Mouse (Mus musculus) small intestine, adult 2 months (tissue): ENCODE measurements around the gene Sidt1. TPM values are rescaled to one million over a fixed set of nuclear protein-coding genes. Genes with fewer than 3 reads are reported as not detected.

ENCODE experiments used
- H3K27ac ChIP-seq: fragments of 200-500 bp; 2 replicates; pipeline ENCODE4 v1.5.1; 2012; ENCODE audit warnings: low read depth, low read length, control low read depth, inconsistent platforms; ENCODE audit not compliant: insufficient read depth
- H3K27me3 ChIP-seq: fragments of 200-500 bp; 2 replicates; pipeline ENCODE4 v1.6.1; 2012; ENCODE audit warnings: mild to moderate bottlenecking, moderate library complexity, low read length, inconsistent platforms; ENCODE audit not compliant: control insufficient read depth, insufficient read depth
- H3K36me3 ChIP-seq: fragments of 200-500 bp; 2 replicates; pipeline ENCODE4 v1.6.1; 2012; ENCODE audit warnings: mild to moderate bottlenecking, low read length, control low read depth, inconsistent platforms; ENCODE audit not compliant: control insufficient read depth, insufficient read depth
- H3K4me1 ChIP-seq: fragments of 200-500 bp; 2 replicates; pipeline ENCODE4 v1.6.1; 2012; ENCODE audit warnings: low read length, inconsistent platforms, mixed read lengths; ENCODE audit not compliant: control insufficient read depth, insufficient read depth, insufficient read length
- H3K4me3 ChIP-seq: fragments of 200-500 bp; 2 replicates; pipeline ENCODE4 v1.5.1; 2012; ENCODE audit warnings: low read depth, mild to moderate bottlenecking, control low read depth, inconsistent platforms, low read length, moderate library complexity
- CTCF ChIP-seq: fragments of 200-500 bp; IDR thresholded peaks from 2 replicates; pipeline ENCODE4 v1.5.1; 2012; ENCODE audit warnings: low read depth, mild to moderate bottlenecking, control low read depth, inconsistent platforms, low read length, moderate library complexity, mixed read lengths; ENCODE audit not compliant: insufficient replicate concordance, insufficient read length; ENCODE audit errors: extremely low read depth
- POLR2A ChIP-seq: fragments of 200-500 bp; IDR thresholded peaks from 2 replicates; pipeline ENCODE4 v1.6.1; 2012; ENCODE audit warnings: low read depth, mild to moderate bottlenecking, control low read depth, inconsistent platforms, low read length, moderate library complexity
- WGBS: fragments of 180-500 bp; shearing (Covaris S2); methylation state at CpG from one replicate; pipeline ENCODE4 v1.1.7; 2018; 5-methylcytosine and 5-hydroxymethylcytosine counted together
- polyA plus RNA-seq: library from polyadenylated mRNA; depleted of rRNA; stranded (reverse); fragments of >200 nt; gene quantifications from 2 replicates; pipeline ENCODE4 v1.2.3, GENCODE M21; 2012

Sidt1 gene
- polyA plus RNA-seq, 1 experiment = 3.8 TPM

DNA sequence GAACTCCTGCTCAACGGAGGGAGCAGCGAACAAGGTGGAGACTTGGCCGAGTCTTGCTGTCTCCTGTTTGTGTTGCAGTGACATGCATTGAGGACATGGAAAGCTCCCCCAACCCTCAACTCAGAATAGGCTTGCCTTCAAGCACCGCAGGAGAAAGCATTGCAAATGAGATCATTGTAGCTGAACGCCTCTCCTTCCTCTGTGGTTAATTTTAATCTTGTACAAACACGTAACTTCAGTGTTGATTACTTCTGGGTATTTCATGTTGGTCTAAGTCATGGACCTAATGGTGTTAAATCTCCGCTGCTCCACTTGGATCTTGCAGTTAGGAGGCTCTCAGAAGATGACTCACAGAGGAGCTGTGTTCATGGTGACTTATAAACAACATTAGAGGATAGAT, 120.3 kb downstream of the Sidt1 start:
- no peak for TF ChIP-seq POLR2A
- no peak for TF ChIP-seq CTCF
- Histone ChIP-seq H3K27me3 (no peaks in the 10 kb centered on the region), H3K36me3 (peaks cover 57% of the 10 kb centered on the region), H3K27ac (no peak overlapping the region), H3K4me1 (no peaks in the 10 kb centered on the region), H3K4me3 (no peak overlapping the region)
- WGBS = 91% methylated on average over 7 of the region's 7 CpGs

DNA sequence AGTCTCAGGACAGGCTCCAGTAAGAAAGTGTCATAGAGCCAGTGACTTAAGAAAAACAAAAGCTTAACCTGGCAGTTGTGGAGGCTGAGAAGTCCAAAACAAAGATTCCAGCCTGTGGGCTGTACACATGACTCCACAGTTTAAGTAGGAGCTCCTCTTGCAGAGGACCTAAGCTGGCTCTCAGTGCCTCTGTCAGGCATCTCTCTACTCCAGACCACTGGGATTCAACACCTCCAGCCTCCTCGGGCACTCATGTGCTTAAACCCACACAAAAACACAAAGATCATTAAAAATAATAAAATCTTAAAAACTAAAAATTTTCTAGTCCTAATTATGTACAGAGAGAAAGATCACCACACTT, 122.0 kb downstream of the Sidt1 start:
- Histone ChIP-seq H3K4me3 (no peak overlapping the region), H3K27ac (no peak overlapping the region), H3K36me3 (peaks cover 58% of the 10 kb centered on the region), H3K4me1 (no peaks in the 10 kb centered on the region), H3K27me3 (no peaks in the 10 kb centered on the region)
- TF ChIP-seq POLR2A (no peak), CTCF (no peak)
- 90% methylated on average over 1 of the region's 1 CpGs for WGBS

DNA sequence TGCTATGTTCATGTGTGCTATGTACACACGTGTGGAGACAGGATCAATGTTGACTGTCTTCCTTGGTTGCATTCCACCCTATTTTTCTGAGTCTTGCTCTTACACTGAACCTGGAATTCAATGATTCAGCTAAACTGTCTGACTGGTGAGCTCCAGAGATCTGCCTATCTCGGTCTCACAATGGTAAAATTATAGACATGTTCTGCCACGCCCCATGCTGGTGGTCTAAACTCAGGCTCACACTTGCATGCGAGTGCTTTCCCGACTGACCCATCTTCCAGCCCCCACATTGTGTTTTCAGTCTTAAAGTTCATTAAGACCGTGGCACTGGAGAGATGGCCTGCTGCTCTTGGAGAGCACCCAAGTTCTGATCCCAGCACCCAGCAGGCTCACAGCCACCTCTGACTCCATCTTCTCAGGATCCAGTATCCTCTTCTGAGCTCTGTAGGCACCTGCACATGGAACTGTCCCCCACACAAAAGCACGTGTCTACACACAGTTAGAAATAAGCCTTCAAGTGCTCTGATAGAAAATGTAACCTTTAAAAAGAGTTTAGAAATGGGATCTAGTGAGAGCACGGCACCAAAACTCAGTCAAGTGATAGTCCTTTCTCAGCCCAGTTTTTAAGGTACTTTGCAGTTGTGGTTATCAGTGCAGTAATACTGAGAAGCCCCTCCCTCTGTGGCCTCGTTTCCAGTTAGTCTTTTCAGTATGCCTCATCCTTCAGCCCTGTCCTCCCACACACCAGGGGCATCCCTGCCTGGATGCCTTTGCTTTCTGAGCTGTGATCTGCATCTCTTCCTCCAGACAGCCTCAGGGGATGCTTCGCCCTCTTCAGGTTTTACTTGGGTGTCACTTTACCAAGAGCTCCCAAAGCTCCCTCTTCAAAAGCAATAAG, 122.6 kb downstream of the Sidt1 start:
- Histone ChIP-seq H3K4me3 (no peak overlapping the region), H3K27ac (no peak overlapping the region), H3K27me3 (no peaks in the 10 kb centered on the region), H3K4me1 (no peaks in the 10 kb centered on the region), H3K36me3 (peaks cover 57% of the 10 kb centered on the region)
- TF ChIP-seq POLR2A = no peak
- WGBS = 84% methylated on average over 10 of the region's 10 CpGs

DNA sequence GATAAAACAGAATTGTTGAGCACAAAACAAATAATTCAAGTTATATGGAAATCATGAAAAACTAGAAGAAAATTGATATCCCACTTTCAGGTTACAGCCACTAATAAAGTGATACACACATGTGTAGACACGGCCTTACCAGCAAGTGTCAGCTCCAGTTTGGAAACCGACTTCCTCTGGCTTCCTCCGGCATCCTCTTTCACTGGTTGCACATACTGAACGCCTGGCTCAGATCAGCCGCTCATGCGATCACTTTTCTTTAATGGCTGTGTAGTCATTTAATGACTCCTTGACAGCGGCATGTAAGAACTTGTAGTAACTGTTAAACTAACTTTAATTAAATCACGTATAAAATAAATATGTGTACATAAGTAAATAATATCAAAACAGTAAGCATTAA, 127.0 kb downstream of the Sidt1 start:
- Histone ChIP-seq H3K27me3 (no peaks in the 10 kb centered on the region), H3K27ac (no peak overlapping the region), H3K4me1 (0 out of 2 replicates have a peak, but pooled peaks cover 2% of the 10 kb centered on the region), H3K4me3 (no peak overlapping the region), H3K36me3 (peaks cover 53% of the 10 kb centered on the region)
- WGBS = 93% methylated on average over 8 of the region's 8 CpGs
- TF ChIP-seq POLR2A (no peak), CTCF (no peak)

DNA sequence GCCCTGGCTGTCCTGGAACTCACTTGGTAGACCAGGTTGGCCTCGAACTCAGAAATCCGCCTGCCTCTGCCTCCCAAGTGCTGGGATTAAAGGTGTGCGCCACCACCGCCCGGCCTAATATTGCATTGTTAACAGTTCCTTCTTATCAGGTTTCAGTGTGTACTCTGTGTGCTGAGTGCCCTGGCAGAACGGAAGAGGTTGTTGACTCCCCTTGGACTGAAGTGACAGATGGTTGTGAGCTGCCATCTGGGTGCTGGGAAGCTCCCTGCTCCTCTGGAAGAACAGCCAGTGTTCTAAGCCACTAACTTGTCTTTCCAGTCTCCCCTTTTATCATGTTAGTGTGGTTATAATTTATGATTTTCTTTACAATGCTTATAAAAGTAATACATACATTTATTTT, 128.7 kb downstream of the Sidt1 start:
- no peak overlapping the region for H3K27ac ChIP-seq
- WGBS = 64% methylated on average over 6 of the region's 6 CpGs
- no peak for TF ChIP-seq CTCF
- TF ChIP-seq POLR2A = no peak
- no peaks in the 10 kb centered on the region for H3K27me3 ChIP-seq
- H3K36me3 ChIP-seq = peaks cover 49% of the 10 kb centered on the region
- no peak overlapping the region for H3K4me3 ChIP-seq
- H3K4me1 ChIP-seq = 0 out of 2 replicates have a peak, but pooled peaks cover 2% of the 10 kb centered on the region

DNA sequence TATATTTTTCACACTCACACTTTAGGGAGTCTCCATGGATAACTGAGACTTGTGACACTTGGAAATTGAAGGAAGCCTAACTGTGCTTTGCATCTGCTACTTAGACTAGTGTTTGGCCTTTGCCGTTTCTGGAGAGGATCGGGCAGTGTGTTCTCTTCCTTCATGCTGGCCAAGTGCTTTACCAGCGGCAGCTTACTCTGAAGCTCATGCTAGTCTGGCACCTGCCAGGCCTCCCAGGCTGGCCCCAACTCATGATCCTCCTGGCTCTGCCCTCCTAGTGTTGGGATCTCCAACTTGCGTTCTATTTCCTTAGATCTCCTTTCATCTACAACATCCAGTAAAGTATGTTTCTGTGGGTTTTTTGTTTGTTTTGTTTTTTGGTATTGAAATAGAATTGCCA, 132.8 kb downstream of the Sidt1 start:
- Histone ChIP-seq H3K27me3 (no peaks in the 10 kb centered on the region), H3K36me3 (peaks cover 27% of the 10 kb centered on the region), H3K4me1 (0 out of 2 replicates have a peak, but pooled peaks cover 2% of the 10 kb centered on the region), H3K27ac (no peak overlapping the region), H3K4me3 (no peak overlapping the region)
- TF ChIP-seq POLR2A = no peak
- WGBS = 92% methylated on average over 4 of the region's 4 CpGs

DNA sequence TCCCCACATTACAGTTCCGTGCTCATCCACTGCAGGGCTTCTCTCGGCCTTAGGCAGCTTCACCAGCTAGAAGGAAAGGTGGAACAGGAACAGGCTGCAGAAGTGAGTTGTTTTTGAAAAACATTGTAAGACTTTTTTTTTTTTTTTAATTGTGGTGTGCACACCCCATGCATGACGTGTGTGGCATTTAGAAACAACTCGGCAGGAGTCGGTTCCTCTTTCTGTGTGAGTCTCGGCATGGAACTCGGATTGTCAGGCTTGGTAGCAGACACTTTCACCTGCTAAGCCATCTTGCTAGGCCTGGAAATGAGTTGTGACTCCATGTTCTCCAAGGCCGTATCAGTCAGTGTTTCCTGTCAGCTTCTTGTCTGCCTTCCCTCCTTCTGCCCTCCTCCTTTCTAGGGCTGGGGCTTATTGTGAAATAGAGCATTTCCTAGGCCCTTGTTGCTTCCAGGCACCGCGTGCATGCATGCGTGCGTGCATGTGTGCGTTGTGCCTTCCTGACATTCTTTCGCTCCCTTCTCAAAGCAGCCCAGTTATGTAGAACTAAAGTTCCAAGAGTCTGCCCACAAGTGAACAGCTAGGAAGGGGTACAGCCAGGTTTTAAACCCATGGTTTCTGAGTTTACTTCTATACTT, 133.8 kb downstream of the Sidt1 start:
- Histone ChIP-seq H3K4me3 (no peak overlapping the region), H3K4me1 (0 out of 2 replicates have a peak, but pooled peaks cover 3% of the 10 kb centered on the region), H3K27ac (no peak overlapping the region), H3K36me3 (peaks cover 23% of the 10 kb centered on the region), H3K27me3 (no peaks in the 10 kb centered on the region)
- no peak for TF ChIP-seq POLR2A
- no peak for TF ChIP-seq CTCF
- WGBS = 85% methylated on average over 14 of the region's 14 CpGs
